Mouse (Mus musculus) limb, embryonic 14.5 days (tissue): ENCODE results near the gene Fxyd4. TPM values are rescaled to one million over a fixed set of nuclear protein-coding genes. Genes with fewer than 3 reads are reported as not detected.

ENCODE experiments used
- ATAC-seq: fragments of 200-750 bp; cut with Nextera tagmentation; 2 replicates; pipeline ENCODE4 v1.8.0; 2017; ENCODE audit warnings: low read depth, moderate number of reproducible peaks, moderate TSS enrichment; ENCODE audit not compliant: low FRiP score
- DNase-seq: peaks from one replicate; pipeline ENCODE4 v3.0.0-alpha.2; 2015; ENCODE audit warnings: low spot score
- H3K27ac ChIP-seq: fragments of 300-500 bp; sonication (generic); replicated peaks from 2 replicates; pipeline ENCODE4 v1.5.1; 2014; ENCODE audit warnings: low read depth, mild to moderate bottlenecking, low read length, moderate library complexity, mixed read lengths
- H3K27me3 ChIP-seq: fragments of 300-500 bp; sonication (generic); 2 replicates; pipeline ENCODE4 v1.6.1; 2014; ENCODE audit warnings: low read length, mixed read lengths; ENCODE audit not compliant: control insufficient read depth, insufficient read depth
- H3K36me3 ChIP-seq: fragments of 300-500 bp; sonication (generic); 2 replicates; pipeline ENCODE4 v1.6.1; 2014; ENCODE audit warnings: mild to moderate bottlenecking, low read length, moderate library complexity, mixed read lengths; ENCODE audit not compliant: control insufficient read depth, insufficient read depth
- H3K4me1 ChIP-seq: fragments of 300-500 bp; sonication (generic); 2 replicates; pipeline ENCODE4 v1.6.1; 2014; ENCODE audit warnings: antibody characterized with exemption, low read length, mixed read lengths; ENCODE audit not compliant: control insufficient read depth, insufficient read depth
- H3K4me2 ChIP-seq: fragments of 300-500 bp; sonication (generic); replicated peaks from 2 replicates; pipeline ENCODE4 v1.6.1; 2014; ENCODE audit warnings: low read depth, mild to moderate bottlenecking, low read length, moderate library complexity; ENCODE audit not compliant: severe bottlenecking
- H3K4me3 ChIP-seq: fragments of 300-500 bp; sonication (generic); replicated peaks from 2 replicates; pipeline ENCODE4 v1.5.1; 2014; ENCODE audit warnings: low read length
- H3K9ac ChIP-seq: fragments of 300-500 bp; sonication (generic); 2 replicates; pipeline ENCODE4 v1.6.1; 2014; ENCODE audit warnings: mild to moderate bottlenecking, low read depth, low read length, moderate library complexity; ENCODE audit not compliant: severe bottlenecking
- H3K9me3 ChIP-seq: fragments of 300-500 bp; sonication (generic); 2 replicates; pipeline ENCODE4 v1.6.1; 2016; ENCODE audit warnings: low read length; ENCODE audit not compliant: control insufficient read depth
- POLR2A ChIP-seq: fragments of 200-500 bp; IDR thresholded peaks from 2 replicates; pipeline ENCODE4 v1.8.0; 2012; ENCODE audit warnings: inconsistent platforms, mild to moderate bottlenecking, moderate library complexity, borderline replicate concordance; ENCODE audit not compliant: insufficient read depth, insufficient read length; ENCODE audit errors: extremely low read depth
- WGBS: fragments of 180-500 bp; shearing (Covaris S2); extraction: QIAGEN DNeasy Blood & Tissue Kit; methylation state at CpG from one replicate; pipeline ENCODE4 v1.1.7; 2014; 5-methylcytosine and 5-hydroxymethylcytosine counted together
- polyA plus RNA-seq, 2 experiments: library from polyadenylated mRNA; depleted of rRNA in 1 of 2; stranded (reverse) in 1 of 2; unstranded in 1 of 2; fragments of >200 nt; fragmentation: Nextera tagmentation in 1 of 2; extraction: Ambion mirVana in 1 of 2; gene quantifications; 2 replicates each; pipeline versions ENCODE4 v1.2.1 to v1.2.3; 2012 to 2014

Fxyd4 gene
- polyA plus RNA-seq, 2 experiments = 1.4 TPM; not detected in 1

GRCm38 (mm10) chr6:117905260-117905930 is 32.1 kb downstream of the Fxyd4 start:
- Histone ChIP-seq H3K27ac (peak overlapping the region; percentile 82), H3K4me2 (peak overlapping the region; percentile 57), H3K9ac (peak overlapping the region; percentile 66; the same call in 1 of the 2 replicates), H3K4me3 (peak overlapping the region; percentile 77), H3K9me3 (no peaks in the 10 kb centered on the region), H3K27me3 (no peaks in the 10 kb centered on the region), H3K36me3 (no peaks in the 10 kb centered on the region), H3K4me1 (peaks cover 23% of the 10 kb centered on the region)
- no peak for TF ChIP-seq POLR2A
- DNase-seq (no peak), ATAC-seq (no peak)
- 19% methylated on average over 4 of the region's 4 CpGs for WGBS

GRCm38 (mm10) chr6:117903836-117904235 is 33.7 kb downstream of the Fxyd4 start:
- Histone ChIP-seq H3K4me1 (peaks cover 11% of the 10 kb centered on the region), H3K4me3 (no peak overlapping the region), H3K36me3 (no peaks in the 10 kb centered on the region), H3K9me3 (no peaks in the 10 kb centered on the region), H3K4me2 (no peak overlapping the region), H3K9ac (no peak overlapping the region), H3K27ac (no peak overlapping the region), H3K27me3 (no peaks in the 10 kb centered on the region)
- no peak for ATAC-seq
- TF ChIP-seq POLR2A = no peak
- 84% methylated on average over 3 of the region's 3 CpGs for WGBS
- no peak for DNase-seq

- peaks cover 6% of the 10 kb centered on the region; the same call in 1 of the 2 replicates for H3K4me1 ChIP-seq
- H3K27ac ChIP-seq = no peak overlapping the region
- H3K27me3 ChIP-seq = no peaks in the 10 kb centered on the region
- 84% methylated on average over 2 of the region's 4 CpGs for WGBS
- H3K4me3 ChIP-seq = no peak overlapping the region
- no peak for DNase-seq
- no peaks in the 10 kb centered on the region for H3K36me3 ChIP-seq
- no peak for ATAC-seq
- H3K9ac ChIP-seq = no peak overlapping the region
- no peak overlapping the region for H3K4me2 ChIP-seq
- no peak for TF ChIP-seq POLR2A
- no peaks in the 10 kb centered on the region for H3K9me3 ChIP-seq
These were observed 34.9 kb downstream of the Fxyd4 start for GRCm38 (mm10) chr6:117902556-117902955.

- Histone ChIP-seq H3K36me3 (no peaks in the 10 kb centered on the region), H3K27me3 (no peaks in the 10 kb centered on the region), H3K4me1 (peaks cover 6% of the 10 kb centered on the region; the same call in 1 of the 2 replicates), H3K9me3 (no peaks in the 10 kb centered on the region), H3K27ac (no peak overlapping the region), H3K4me2 (no peak overlapping the region), H3K4me3 (no peak overlapping the region), H3K9ac (no peak overlapping the region)
- DNase-seq (no peak), ATAC-seq (no peak)
- 74% methylated on average over 9 of the region's 9 CpGs for WGBS
- TF ChIP-seq POLR2A = no peak
These were observed 35.7 kb downstream of the Fxyd4 start for GRCm38 (mm10) chr6:117901510-117902402.
